Mouse (Mus musculus) G1E (cell line): Measurements from ENCODE around the gene C3ar1. TPM values are rescaled to one million over a fixed set of nuclear protein-coding genes. Genes with fewer than 3 reads are reported as not detected.

Experiments
- ATAC-seq: 2 replicates; pipeline ENCODE4 v1.8.0; 2016; ENCODE audit warnings: mild to moderate bottlenecking; ENCODE audit not compliant: insufficient number of reproducible peaks, poor library complexity, low FRiP score, severe bottlenecking; ENCODE audit errors: extremely low read depth
- DNase-seq: peaks from one replicate; pipeline ENCODE4 v3.0.0; 2012; ENCODE audit warnings: low spot score
- H3K27me3 ChIP-seq: 2 replicates; pipeline ENCODE4 v1.6.1; 2012; ENCODE audit warnings: mild to moderate bottlenecking, low read length, inconsistent platforms; ENCODE audit not compliant: insufficient read depth
- H3K36me3 ChIP-seq: replicated peaks from 2 replicates; pipeline ENCODE3; 2012; ENCODE audit warnings: mild to moderate bottlenecking, inconsistent platforms
- H3K4me1 ChIP-seq: 2 replicates; pipeline ENCODE4 v1.6.1; 2012; ENCODE audit warnings: low read depth, low read length, inconsistent platforms, mixed read lengths; ENCODE audit not compliant: insufficient read depth
- H3K4me3 ChIP-seq: 2 replicates; pipeline ENCODE4 v1.5.1; 2012; ENCODE audit warnings: low read depth, mild to moderate bottlenecking, inconsistent platforms, low read length, moderate library complexity, mixed read lengths
- H3K9me3 ChIP-seq: replicated peaks from 2 replicates; pipeline ENCODE4 v1.6.1; 2012; ENCODE audit warnings: inconsistent platforms
- CTCF ChIP-seq: IDR thresholded peaks from 2 replicates; pipeline ENCODE4 v1.5.1; 2012; ENCODE audit warnings: low read depth, low read length, inconsistent platforms, mixed read lengths
- GATA1 ChIP-seq: IDR thresholded peaks from 2 replicates; pipeline ENCODE4 v1.6.1; 2012; ENCODE audit warnings: borderline replicate concordance, low read length, inconsistent platforms, mixed read lengths
- GATA2 ChIP-seq: IDR thresholded peaks from 2 replicates; pipeline ENCODE4 v1.6.1; 2012; ENCODE audit warnings: low read depth, low read length, inconsistent platforms, borderline replicate concordance
- POLR2AphosphoS5 ChIP-seq: IDR thresholded peaks from 2 replicates; pipeline ENCODE4 v1.6.1; 2012; ENCODE audit warnings: low read depth, low read length, inconsistent platforms; ENCODE audit not compliant: insufficient replicate concordance
- TAL1 ChIP-seq: conservative IDR thresholded peaks from 2 replicates; pipeline ENCODE4 v1.6.1; 2012; ENCODE audit warnings: low read depth, low read length, inconsistent platforms, mixed read lengths
- polyA plus RNA-seq: library from polyadenylated mRNA; stranded (reverse); fragments of >175 nt; gene quantifications from 2 replicates; pipeline ENCODE4 v1.2.3, GENCODE M21; 2012
- total RNA-seq, 2 experiments: library from RNA; stranded (forward) in 1 of 2; stranded (reverse) in 1 of 2; fragments of 200-1000 nt in 1 of 2; fragments of >200 nt in 1 of 2; fragmentation: Nextera tagmentation in 1 of 2; gene quantifications; 2 replicates each; pipeline ENCODE4 v1.2.3; 2014 to 2017

Gene C3ar1
- total and polyA plus RNA-seq, 3 experiments: 0.38 TPM; not detected in 2

DNA sequence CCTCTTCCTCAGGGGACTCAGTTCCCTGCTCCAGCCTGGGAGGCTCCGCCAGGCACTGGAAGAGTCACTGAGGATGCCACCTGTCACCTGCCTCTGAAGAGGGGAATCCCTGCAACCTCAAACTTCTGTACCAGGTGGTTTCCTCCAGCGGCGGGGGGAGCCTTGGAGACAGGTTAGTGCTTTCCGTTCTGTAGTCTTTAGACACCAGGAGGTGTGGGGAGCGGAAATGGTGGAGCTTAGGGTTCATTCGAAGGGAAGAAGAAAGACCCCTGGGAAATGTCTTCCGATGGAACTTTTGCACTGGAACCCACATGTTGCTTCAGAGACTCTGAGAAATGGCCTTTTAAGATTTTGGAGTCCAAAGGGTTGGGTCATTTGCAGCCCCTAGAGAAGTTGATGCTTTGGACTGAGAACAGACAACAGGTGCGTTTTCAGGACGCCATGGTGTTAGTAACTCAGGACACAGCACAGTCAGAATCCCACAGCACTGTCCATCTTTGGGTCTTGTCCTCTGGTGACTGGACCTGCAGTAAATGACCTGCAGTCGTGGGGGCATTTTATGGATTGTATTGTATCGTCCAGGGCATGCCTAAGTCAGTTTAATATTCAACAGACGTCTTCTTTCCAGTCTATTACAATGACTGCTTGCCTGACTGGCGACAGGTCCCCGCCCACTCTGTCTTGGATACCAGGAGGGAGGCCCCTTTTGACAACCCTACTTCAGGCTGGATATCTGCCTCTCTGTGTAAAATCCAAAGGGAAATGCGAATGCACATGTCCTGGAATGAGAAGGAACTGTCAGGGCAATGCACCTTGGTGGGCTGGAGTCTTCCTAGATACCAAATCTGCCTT lies 34.9 kb downstream of the C3ar1 start:
- peaks cover 61% of the 10 kb centered on the region for H3K4me1 ChIP-seq
- ATAC-seq (no peak), DNase-seq (no peak)
- H3K9me3 ChIP-seq: no peaks in the 10 kb centered on the region
- H3K4me3 ChIP-seq: peak overlapping the region; percentile 86
- peaks cover 31% of the 10 kb centered on the region for H3K36me3 ChIP-seq
- no peaks in the 10 kb centered on the region for H3K27me3 ChIP-seq
- TF ChIP-seq TAL1 (no peak), POLR2AphosphoS5 (no peak), GATA2 (no peak), GATA1 (no peak), CTCF (no peak)

DNA sequence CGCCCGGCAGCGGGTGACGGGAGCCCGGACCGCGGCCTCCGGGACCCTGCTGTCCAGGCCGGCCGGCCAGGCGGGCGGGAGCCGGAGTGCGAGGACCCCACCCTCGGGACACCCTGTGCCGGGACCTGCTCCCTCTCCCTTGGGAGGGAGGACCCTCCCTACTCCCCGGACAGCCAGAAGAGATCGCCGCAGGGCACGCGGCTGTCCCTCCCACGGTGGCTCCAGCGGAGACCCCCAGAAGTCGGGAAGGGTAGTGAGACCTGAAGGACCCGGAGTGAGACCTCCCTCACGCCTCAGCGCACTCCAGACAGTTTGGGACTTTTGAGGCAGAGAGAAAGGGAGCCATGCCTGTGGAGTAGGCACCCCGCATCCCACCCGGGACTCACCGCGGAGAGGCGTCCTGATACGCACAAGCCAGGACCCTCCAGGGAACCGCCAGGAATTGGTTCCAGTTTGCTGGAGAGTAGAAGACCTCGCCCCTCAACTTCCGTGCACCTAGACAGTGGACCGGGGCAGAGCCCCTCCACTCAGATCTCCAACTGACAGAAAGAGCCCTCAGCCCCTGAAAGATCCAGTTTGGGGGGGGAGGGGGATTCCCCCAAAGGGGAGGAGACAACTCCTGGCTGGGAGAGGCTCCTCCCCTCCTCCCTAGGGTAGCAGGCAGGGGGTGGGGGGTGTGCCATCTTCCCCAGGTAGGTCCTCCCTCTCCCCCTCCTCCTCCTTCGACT lies 35.7 kb downstream of the C3ar1 start:
- ATAC-seq (no peak), DNase-seq (peak; percentile 52)
- H3K36me3 ChIP-seq: peaks cover 28% of the 10 kb centered on the region
- peak overlapping the region; percentile 86 for H3K4me3 ChIP-seq
- H3K27me3 ChIP-seq: no peaks in the 10 kb centered on the region
- TF ChIP-seq GATA1 (no peak), CTCF (no peak), GATA2 (no peak), TAL1 (no peak), POLR2AphosphoS5 (no peak)
- peaks cover 53% of the 10 kb centered on the region for H3K4me1 ChIP-seq
- H3K9me3 ChIP-seq: no peaks in the 10 kb centered on the region

DNA sequence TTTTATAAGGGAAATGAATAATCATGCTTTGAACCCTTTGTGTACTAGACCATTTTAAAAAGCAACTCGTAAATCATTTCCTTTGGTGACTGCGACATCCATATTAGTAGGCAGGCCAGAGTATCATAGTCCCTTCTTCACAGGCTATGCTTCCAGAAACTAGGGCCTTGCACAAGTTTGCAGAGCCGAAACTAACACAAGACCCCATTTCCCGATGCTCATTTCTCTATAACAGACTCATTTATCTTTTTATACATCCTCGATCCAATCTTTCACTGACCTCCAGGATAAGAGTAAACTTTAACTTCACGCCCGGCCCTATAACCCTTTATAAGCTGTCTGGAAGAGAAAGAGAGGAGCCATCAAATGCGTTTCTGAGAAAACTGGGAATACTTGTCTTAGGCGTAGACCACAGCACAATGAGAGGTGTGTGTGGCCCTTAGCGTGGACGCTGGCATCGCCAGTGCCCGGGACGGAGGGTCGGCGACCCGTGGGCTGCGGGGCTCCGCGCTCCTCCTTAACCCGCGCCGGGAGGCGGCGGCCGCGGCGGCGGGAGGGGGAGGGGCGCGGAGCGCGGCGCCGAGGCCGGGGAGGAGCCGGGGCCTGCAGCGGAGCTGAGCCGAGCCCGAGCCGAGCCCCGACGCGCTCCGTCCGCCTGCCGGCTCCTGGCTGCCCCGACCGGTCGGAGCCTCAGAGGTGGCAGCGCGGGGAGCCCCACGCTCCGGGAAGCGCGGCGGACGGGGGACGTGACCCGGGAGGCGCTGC lies 36.5 kb downstream of the C3ar1 start, which contains the start of gene Foxj2:
Foxj2 (plus strand) TSS at position 609 of the 765 bp plus-strand sequence.
- peak; percentile 83 for DNase-seq

DNA sequence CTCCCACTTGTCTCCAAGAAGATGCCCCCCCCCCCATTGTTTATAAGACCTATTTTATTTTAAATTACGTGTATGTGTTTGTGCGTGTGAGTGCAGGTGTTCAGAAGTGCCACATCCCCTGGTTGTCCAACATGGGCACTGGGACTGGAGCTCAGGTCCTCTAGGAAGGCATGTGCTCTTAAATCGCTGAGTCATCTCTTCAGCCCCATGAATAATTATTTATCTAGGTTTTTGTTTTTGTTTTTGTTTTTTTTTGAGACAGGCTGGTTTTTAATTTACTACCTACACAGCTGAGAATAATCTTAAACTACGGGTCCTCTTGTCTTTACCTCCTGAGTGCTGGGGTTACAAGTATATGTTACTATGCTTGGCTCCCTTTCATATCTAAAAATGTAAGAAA lies 42.3 kb downstream of the C3ar1 start:
- Histone ChIP-seq H3K4me1 (peaks cover 27% of the 10 kb centered on the region), H3K4me3 (no peak overlapping the region), H3K9me3 (no peaks in the 10 kb centered on the region), H3K27me3 (no peaks in the 10 kb centered on the region), H3K36me3 (peaks cover 3% of the 10 kb centered on the region)
- no peak for ATAC-seq
- DNase-seq: no peak
- TF ChIP-seq POLR2AphosphoS5 (no peak), GATA2 (no peak), TAL1 (no peak), GATA1 (no peak), CTCF (no peak)

More for the DNA sequence above, 36.5 kb downstream of the C3ar1 start, which contains the start of gene Foxj2:
- TF ChIP-seq CTCF (no peak), POLR2AphosphoS5 (no peak), GATA2 (no peak), TAL1 (no peak), GATA1 (no peak)
- H3K4me3 ChIP-seq: peak within 1 kb of the TSS; percentile 86
- no peaks in the 10 kb centered on the region for H3K9me3 ChIP-seq
- no peaks in the 10 kb centered on the region for H3K27me3 ChIP-seq
- peaks cover 23% of the 10 kb centered on the region for H3K36me3 ChIP-seq
- peaks cover 46% of the 10 kb centered on the region for H3K4me1 ChIP-seq
- ATAC-seq: no peak

DNA sequence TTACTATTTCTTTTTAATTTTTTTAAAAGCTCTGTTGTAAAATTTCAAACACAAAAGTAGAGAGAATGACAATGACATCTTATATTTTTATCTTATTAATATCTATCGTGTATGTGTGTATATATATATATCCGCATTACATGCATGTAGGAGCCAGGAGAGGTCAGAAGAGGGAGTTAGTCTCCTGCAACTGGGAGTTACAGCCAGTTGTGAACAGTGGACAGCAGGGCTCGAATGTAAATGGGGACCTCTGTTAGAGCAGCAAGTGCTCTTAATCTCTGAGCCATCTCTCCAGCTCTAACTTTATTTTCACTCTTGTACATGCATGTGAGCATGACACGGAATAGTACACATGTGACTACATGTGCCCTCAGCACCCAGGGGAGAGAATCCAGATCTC lies 43.2 kb downstream of the C3ar1 start:
- DNase-seq: no peak
- no peak overlapping the region for H3K4me3 ChIP-seq

More for the DNA sequence above, 43.2 kb downstream of the C3ar1 start:
- peaks cover 24% of the 10 kb centered on the region for H3K4me1 ChIP-seq
- no peaks in the 10 kb centered on the region for H3K27me3 ChIP-seq
- TF ChIP-seq CTCF (no peak), POLR2AphosphoS5 (no peak), GATA1 (no peak), TAL1 (no peak), GATA2 (no peak)
- no peak for ATAC-seq
- H3K36me3 ChIP-seq: peaks cover 3% of the 10 kb centered on the region
- H3K9me3 ChIP-seq: no peaks in the 10 kb centered on the region
